Mouse (Mus musculus) megakaryocyte, embryonic 14.5 days (primary cell): Measurements from ENCODE around the gene Macc1. TPM values are rescaled to one million over a fixed set of nuclear protein-coding genes. Genes with fewer than 3 reads are reported as not detected.

Source experiments
- H3K27me3 ChIP-seq: replicated peaks from 2 replicates; pipeline ENCODE3; 2012; ENCODE audit warnings: inconsistent platforms
- H3K36me3 ChIP-seq: replicated peaks from 2 replicates; pipeline ENCODE3; 2012; ENCODE audit warnings: low read length, inconsistent platforms, mixed read lengths
- H3K4me1 ChIP-seq: 2 replicates; pipeline ENCODE4 v1.6.1; 2012; ENCODE audit warnings: inconsistent platforms
- H3K4me3 ChIP-seq: replicated peaks from 2 replicates; pipeline ENCODE3; 2012; ENCODE audit warnings: moderate library complexity, mild to moderate bottlenecking, inconsistent platforms
- H3K9me3 ChIP-seq: 2 replicates; pipeline ENCODE4 v1.6.1; 2012; ENCODE audit warnings: inconsistent platforms
- FLI1 ChIP-seq: IDR thresholded peaks from 2 replicates; pipeline ENCODE4 v1.6.1; 2012; ENCODE audit warnings: low read length, inconsistent platforms, mixed read lengths
- GATA1 ChIP-seq: IDR thresholded peaks from 3 replicates; pipeline ENCODE4 v1.6.1; 2012; ENCODE audit warnings: mixed read lengths, low read length, inconsistent platforms, borderline replicate concordance
- polyA plus RNA-seq: library from polyadenylated mRNA; stranded (reverse); fragments of >175 nt; gene quantifications from 2 replicates; pipeline ENCODE4 v1.2.3, GENCODE M21; 2012; ENCODE audit warnings: low replicate concordance; ENCODE audit not compliant: insufficient read depth

Macc1 gene
- polyA plus RNA-seq, 1 experiment: not detected

- no peaks in the 10 kb centered on the region for H3K36me3 ChIP-seq
- no peaks in the 10 kb centered on the region for H3K9me3 ChIP-seq
- no peaks in the 10 kb centered on the region for H3K4me1 ChIP-seq
- no peaks in the 10 kb centered on the region for H3K27me3 ChIP-seq
- TF ChIP-seq FLI1 (no peak), GATA1 (no peak)
- H3K4me3 ChIP-seq: no peak overlapping the region
Measured at GRCm38 (mm10) chr12:119464940-119465245, 150.8 kb downstream of the Macc1 start.

- no peak for TF ChIP-seq GATA1
- no peak for TF ChIP-seq FLI1
Measured at GRCm38 (mm10) chr12:119467656-119468055, 153.6 kb downstream of the Macc1 start.

GRCm38 (mm10) chr12:119470260-119470659, 156.2 kb downstream of the Macc1 start:
- H3K36me3 ChIP-seq: no peaks in the 10 kb centered on the region
- no peaks in the 10 kb centered on the region for H3K27me3 ChIP-seq
- no peaks in the 10 kb centered on the region for H3K4me1 ChIP-seq
- no peaks in the 10 kb centered on the region for H3K9me3 ChIP-seq
- no peak overlapping the region for H3K4me3 ChIP-seq
- TF ChIP-seq FLI1: no peak
- no peak for TF ChIP-seq GATA1

More at GRCm38 (mm10) chr12:119467656-119468055, 153.6 kb downstream of the Macc1 start:
- H3K9me3 ChIP-seq: no peaks in the 10 kb centered on the region
- no peak overlapping the region for H3K4me3 ChIP-seq
- no peaks in the 10 kb centered on the region for H3K4me1 ChIP-seq
- no peaks in the 10 kb centered on the region for H3K27me3 ChIP-seq
- H3K36me3 ChIP-seq: no peaks in the 10 kb centered on the region

- Histone ChIP-seq H3K27me3 (no peaks in the 10 kb centered on the region), H3K9me3 (no peaks in the 10 kb centered on the region), H3K4me3 (no peak overlapping the region), H3K4me1 (no peaks in the 10 kb centered on the region), H3K36me3 (no peaks in the 10 kb centered on the region)
- TF ChIP-seq GATA1 (no peak), FLI1 (no peak)
Measured at GRCm38 (mm10) chr12:119483296-119483695, 169.2 kb downstream of the Macc1 start.

GRCm38 (mm10) chr12:119483922-119484631, 170.0 kb downstream of the Macc1 start:
- H3K36me3 ChIP-seq: no peaks in the 10 kb centered on the region
- no peak overlapping the region for H3K4me3 ChIP-seq
- TF ChIP-seq GATA1: no peak
- no peak for TF ChIP-seq FLI1
- H3K4me1 ChIP-seq: no peaks in the 10 kb centered on the region
- no peaks in the 10 kb centered on the region for H3K9me3 ChIP-seq
- H3K27me3 ChIP-seq: no peaks in the 10 kb centered on the region

GRCm38 (mm10) chr12:119511145-119511544, 197.1 kb downstream of the Macc1 start:
- TF ChIP-seq GATA1 (no peak), FLI1 (no peak)
- no peak overlapping the region for H3K4me3 ChIP-seq
- H3K9me3 ChIP-seq: no peaks in the 10 kb centered on the region
- H3K36me3 ChIP-seq: no peaks in the 10 kb centered on the region
- no peaks in the 10 kb centered on the region for H3K4me1 ChIP-seq
- no peaks in the 10 kb centered on the region for H3K27me3 ChIP-seq

Other genes with a start within 250 kb of the Macc1 start
- not detected in 2 replicates for gene Itgb8, start 75.5 kb upstream of the Macc1 start, polyA plus RNA-seq